Mouse (Mus musculus) mouse embryonic stem cell (cell line): ENCODE data around the gene Pi4k2a.

Experiments
- in situ Hi-C, 2 experiments: fragments of 300-500 bp; cut with MboI; formaldehyde crosslinking; loops; 1 replicate in 1 of 2; 3 replicates in 1 of 2; pipeline ENCODE4 v1.14.3; 2019 to 2020; ENCODE audit warnings: low sequenced_read_pairs in 2 of 2, low pct_unique_long_range_greater_than_20kb in 1 of 2, mixed read lengths in 1 of 2; ENCODE audit not compliant: unreplicated experiment in 1 of 2

Gene Pi4k2a

GRCm38 (mm10) chr19:42089748-42090595, at the start of gene Pi4k2a:
Gene Pi4k2a (plus strand): TSS chr19:42090470.
- in situ Hi-C loops = no loop called here

- in situ Hi-C loops = loop anchor here in 1 of 2 experiments (5.0 kb wide), 1 partner anchor 118 kb away; the partner anchor contains the start of gene Zfyve27
Measured at GRCm38 (mm10) chr19:42043988-42044387, 46.3 kb upstream of the Pi4k2a start.

GRCm38 (mm10) chr19:42045269-42046102, 44.8 kb upstream of the Pi4k2a start, which contains the start of gene Hoga1:
Gene Hoga1 (plus strand): TSS chr19:42045610.
- in situ Hi-C loops = no loop called here

GRCm38 (mm10) chr19:42050251-42050650, 40.0 kb upstream of the Pi4k2a start:
- in situ Hi-C loops = no loop called here

GRCm38 (mm10) chr19:42051351-42051750, 38.9 kb upstream of the Pi4k2a start:
- in situ Hi-C loops = no loop called here

GRCm38 (mm10) chr19:42051948-42052347, 38.3 kb upstream of the Pi4k2a start, which contains the start of gene 4933411K16Rik:
Gene 4933411K16Rik (plus strand): TSS chr19:42052248.
- in situ Hi-C loops = no loop called here

- in situ Hi-C loops = no loop called here
Measured at GRCm38 (mm10) chr19:42054255-42054654, 36.0 kb upstream of the Pi4k2a start.

GRCm38 (mm10) chr19:42055881-42056280, 34.4 kb upstream of the Pi4k2a start:
- in situ Hi-C loops = no loop called here

GRCm38 (mm10) chr19:42056719-42057409, 33.4 kb upstream of the Pi4k2a start:
- in situ Hi-C loops = no loop called here

- in situ Hi-C loops = no loop called here
Measured at GRCm38 (mm10) chr19:42058426-42058825, 31.8 kb upstream of the Pi4k2a start.

GRCm38 (mm10) chr19:42061443-42061842, 28.8 kb upstream of the Pi4k2a start:
- in situ Hi-C loops = no loop called here

- in situ Hi-C loops = no loop called here
Measured at GRCm38 (mm10) chr19:42068441-42069240, 21.6 kb upstream of the Pi4k2a start.

GRCm38 (mm10) chr19:42069241-42069525, 21.1 kb upstream of the Pi4k2a start:
- in situ Hi-C loops = no loop called here

GRCm38 (mm10) chr19:42071221-42071620, 19.0 kb upstream of the Pi4k2a start:
- in situ Hi-C loops = no loop called here

- in situ Hi-C loops = no loop called here
Measured at GRCm38 (mm10) chr19:42071886-42072608, 18.2 kb upstream of the Pi4k2a start.

GRCm38 (mm10) chr19:42072802-42073201, 17.5 kb upstream of the Pi4k2a start:
- in situ Hi-C loops = no loop called here

GRCm38 (mm10) chr19:42075051-42075450, 15.2 kb upstream of the Pi4k2a start:
- in situ Hi-C loops = no loop called here

- in situ Hi-C loops = no loop called here
Measured at GRCm38 (mm10) chr19:42075992-42076391, 14.3 kb upstream of the Pi4k2a start.
